Mouse (Mus musculus) C2C12 (cell line): Measurements from ENCODE around the gene Tmem151a.

Experiments
- CEBPB ChIP-seq: IDR thresholded peaks from one replicate; pipeline ENCODE4 v1.6.1; 2011; ENCODE audit warnings: low read depth, mild to moderate bottlenecking, control low read depth, moderate library complexity
- CTCF ChIP-seq: IDR thresholded peaks from one replicate; pipeline ENCODE4 v1.5.1; 2011; ENCODE audit not compliant: control insufficient read depth, insufficient read depth, insufficient read length
- FOSL1 ChIP-seq: IDR thresholded peaks from one replicate; pipeline ENCODE4 v1.8.0; 2011; ENCODE audit warnings: mild to moderate bottlenecking, low read length; ENCODE audit not compliant: poor library complexity, insufficient read depth, severe bottlenecking
- MAX ChIP-seq: IDR thresholded peaks from one replicate; pipeline ENCODE4 v1.6.1; 2011; ENCODE audit warnings: mild to moderate bottlenecking, control low read depth
- MYOD1 ChIP-seq: IDR thresholded peaks from one replicate; pipeline ENCODE4 v1.6.1; 2011; ENCODE audit warnings: low read depth; ENCODE audit not compliant: control insufficient read depth, insufficient read length
- MYOG ChIP-seq: IDR thresholded peaks from one replicate; pipeline ENCODE4 v1.6.1; 2011; ENCODE audit not compliant: control insufficient read depth, insufficient read length; ENCODE audit errors: extremely low read depth
- USF1 ChIP-seq: IDR thresholded peaks from one replicate; pipeline ENCODE4 v1.6.1; 2011; ENCODE audit warnings: low read depth, mild to moderate bottlenecking, control low read depth, moderate library complexity

- TF ChIP-seq CTCF (peak; percentile 19), CEBPB (no peak), MYOG (no peak), MYOD1 (no peak), MAX (no peak), USF1 (no peak), FOSL1 (no peak)
Measured at GRCm38 (mm10) chr19:5073028-5073427, 12.3 kb downstream of the Tmem151a start.
